Mouse (Mus musculus) urinary bladder, postnatal 4 days (tissue): ENCODE measurements around the gene Cadm2.

Experiments
- DNase-seq, 2 experiments: peaks; one replicate each; pipeline ENCODE4 v3.0.0; 2021 to 2022; ENCODE audit warnings: low spot score in 2 of 2

Cadm2 gene

DNA sequence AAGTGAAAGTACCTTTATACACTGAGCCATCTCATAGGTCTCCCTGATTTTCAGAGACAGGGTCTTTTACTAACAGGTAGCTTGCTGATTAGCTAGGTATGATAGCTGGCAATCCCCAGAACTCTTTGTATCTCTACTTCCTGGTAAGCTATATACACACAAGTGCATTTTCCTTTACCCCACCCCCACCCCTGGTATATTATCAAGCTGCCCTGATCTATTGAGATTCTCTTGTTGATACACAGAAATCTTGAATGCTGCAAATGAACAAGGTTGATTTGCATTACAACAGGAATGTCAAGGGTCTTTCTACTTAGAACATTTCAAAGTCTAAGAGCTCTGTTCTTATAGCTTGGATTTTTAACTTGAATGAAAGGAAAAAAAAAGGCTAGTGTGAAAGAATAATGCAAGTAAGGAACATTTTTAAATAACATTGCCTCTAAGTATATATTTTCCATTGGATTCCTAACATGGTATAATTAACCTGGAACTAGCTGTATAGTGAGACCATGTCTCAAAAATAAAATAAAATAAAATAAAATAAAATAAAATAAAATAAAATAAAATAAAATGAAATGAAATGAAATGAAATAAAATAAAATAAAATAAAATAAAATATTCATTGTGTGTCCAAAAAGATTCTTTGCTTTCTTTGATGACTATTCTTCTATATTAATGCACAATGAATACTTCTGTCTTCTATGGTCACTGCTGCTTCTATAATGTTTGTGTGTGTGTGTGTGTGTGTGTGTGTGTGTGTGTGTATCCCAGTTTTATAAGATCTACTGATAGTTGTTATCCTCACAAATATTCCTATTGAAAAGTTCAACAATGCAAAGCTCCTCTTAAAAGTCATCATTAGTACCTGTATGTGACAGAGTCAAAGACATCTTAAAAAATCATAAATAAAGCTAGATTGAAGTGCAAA is 858.9 kb downstream of the Cadm2 start:
- no peak for DNase-seq

DNA sequence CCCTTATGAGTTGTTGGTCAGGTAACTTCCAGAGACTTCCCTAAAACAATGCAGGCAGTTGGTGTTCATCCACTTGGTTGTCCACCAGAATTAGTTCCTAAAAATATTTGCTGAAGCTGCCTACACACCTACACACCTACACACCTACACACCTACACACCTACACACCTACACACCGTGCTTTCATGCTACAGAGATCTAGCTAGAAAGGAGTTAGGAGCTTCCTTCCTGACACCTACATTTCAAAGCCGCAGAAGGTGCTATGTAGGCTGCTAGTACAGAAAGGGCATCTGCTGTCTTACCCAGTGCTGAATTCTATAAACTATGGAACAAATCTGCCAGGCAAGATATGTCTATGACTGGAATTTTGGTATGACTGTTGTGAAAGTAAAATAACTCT is 872.2 kb downstream of the Cadm2 start:
- no peak for DNase-seq

DNA sequence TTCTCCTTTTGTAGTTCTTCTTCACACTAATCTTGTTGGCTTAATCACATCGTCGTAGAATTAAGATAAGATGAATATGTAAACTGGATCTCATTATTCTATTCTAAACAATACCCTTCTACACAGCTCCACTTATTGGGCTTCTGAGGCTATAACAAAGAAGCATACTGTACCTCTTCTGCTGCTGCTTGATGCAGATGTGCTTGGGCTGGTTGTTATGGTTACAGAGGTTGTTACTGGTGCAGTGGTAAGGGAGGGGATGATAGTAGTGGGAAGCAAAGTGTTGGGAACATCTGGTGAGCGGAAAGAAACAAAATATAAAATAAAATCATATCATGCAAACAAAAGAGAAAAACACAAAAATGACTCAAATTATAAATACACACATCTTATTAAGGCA is 889.5 kb downstream of the Cadm2 start:
- no peak for DNase-seq

DNA sequence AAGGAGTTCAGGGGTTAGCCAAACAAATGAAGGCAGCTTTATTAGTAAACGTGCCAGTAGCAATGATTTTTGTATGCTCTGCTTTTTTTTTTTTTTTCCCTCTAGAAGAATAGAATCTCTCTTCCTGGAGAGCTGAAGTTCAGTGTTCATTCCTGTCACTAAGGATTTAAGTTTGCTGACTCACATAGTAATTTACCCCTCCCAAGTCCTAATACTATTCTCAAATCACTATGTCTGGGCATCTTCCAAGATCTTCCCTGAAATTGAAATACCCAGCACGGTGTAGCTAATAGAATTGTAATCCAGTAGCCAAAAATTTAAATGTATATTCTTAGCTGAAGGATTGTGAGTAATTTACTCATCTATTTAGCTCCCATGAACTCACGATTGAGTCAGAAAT is 914.2 kb downstream of the Cadm2 start:
- DNase-seq, result no peak

DNA sequence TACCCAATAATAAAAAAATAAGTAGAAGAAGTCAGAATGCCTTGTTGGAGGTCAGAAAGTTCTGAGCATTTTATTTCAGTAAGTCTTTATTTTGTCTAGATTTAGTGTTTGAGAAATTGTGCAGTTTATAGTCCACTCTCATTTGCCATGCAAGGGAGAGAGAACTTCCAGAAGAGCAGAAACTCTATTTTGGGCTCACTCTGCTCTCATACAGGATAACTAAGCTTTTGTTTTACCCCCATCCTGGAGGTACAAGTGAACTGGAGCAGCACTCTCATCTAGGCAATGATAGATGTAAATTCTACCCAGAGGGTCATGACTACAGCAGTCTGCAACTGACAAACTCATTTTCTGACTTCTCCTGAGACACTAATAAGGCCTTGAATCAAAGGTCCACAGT is 925.9 kb downstream of the Cadm2 start:
- DNase-seq, result no peak

DNA sequence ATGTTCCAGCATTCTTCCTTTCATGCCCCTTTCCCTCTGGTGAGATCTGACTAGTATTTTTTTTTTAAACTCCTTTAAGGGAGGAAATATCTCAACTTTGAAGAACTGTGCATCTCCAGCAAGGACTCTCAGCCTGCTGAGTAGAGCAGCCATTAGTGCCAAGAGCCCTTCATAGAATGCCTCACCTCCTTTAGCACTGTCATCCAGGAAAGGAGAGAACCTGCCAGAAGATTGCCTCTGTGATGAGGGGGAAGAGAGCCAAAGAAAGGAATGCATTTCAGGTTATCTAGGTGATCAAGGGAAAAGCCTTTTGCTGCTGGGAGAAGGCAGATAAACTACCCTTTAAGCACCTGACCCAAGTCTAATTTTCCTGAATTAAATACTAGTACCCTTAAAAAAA is 943.5 kb downstream of the Cadm2 start:
- DNase-seq, result no peak

DNA sequence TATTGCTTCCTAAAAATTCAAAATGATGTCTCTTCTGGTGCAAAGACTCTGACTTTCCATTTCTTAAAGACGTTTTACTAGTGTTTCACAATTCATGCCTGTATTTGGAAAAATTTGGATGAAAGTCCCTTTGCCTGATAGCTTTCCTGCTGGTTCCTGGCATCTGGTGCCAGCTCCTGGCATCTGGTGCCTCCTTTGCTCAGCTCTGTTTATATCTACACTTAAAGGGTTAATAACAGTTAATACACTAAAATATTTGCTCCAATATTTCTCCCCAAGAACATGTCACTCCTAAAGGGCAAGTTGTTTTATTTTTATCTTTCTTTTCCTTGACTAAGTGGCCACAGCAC is 969.7 kb downstream of the Cadm2 start:
- no peak for DNase-seq

DNA sequence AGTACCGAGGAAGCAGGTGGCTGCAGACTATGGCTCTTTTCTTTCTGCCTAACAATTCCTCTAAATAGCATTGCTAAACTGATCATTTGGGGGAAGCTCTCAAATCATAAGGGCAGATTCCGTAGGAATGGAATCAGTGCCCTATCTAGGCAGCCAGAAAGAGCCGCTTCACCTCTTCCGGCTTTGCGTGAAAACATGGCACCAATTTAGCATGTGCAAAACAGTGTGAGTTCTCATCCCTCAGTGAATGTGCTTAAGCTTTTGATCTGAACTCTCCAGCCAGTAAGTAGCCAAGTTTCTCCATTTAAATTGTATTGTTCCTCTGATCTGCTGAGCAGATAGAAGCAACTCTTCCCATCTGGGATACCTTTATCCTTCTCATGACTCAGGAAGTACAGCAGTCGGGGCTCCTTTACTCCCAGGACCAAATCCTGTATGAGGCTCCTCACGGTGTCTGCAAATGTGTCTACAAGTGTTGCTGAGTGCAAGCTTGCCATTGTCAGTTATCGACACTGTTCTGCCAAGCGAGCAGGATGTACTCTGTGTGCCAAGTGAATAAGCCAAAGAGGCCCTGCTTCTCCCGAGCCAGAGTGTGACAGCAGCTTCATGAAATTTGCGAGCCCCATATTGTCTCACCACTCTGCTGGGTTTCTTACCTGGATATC is 970.2 kb downstream of the Cadm2 start:
- DNase-seq, result no peak

DNA sequence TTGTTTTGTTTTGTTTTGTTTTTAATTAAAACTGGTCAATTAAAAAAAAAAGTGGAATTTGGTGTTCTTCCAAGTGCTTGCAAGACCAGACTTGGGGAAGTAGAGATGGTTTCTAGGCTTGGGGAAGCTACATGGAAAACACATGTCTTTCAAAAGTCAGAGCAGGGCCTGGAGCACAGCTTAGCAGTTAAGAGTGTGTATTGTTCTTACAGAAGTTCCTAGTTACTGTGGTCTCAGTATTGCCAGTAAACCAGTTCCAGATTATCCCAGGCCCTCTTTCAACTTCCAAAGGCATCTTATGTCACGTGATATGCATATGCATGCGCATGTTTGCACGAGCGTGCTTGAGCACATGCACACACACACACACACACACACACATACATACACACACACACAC is 972.9 kb downstream of the Cadm2 start:
- DNase-seq, result no peak

DNA sequence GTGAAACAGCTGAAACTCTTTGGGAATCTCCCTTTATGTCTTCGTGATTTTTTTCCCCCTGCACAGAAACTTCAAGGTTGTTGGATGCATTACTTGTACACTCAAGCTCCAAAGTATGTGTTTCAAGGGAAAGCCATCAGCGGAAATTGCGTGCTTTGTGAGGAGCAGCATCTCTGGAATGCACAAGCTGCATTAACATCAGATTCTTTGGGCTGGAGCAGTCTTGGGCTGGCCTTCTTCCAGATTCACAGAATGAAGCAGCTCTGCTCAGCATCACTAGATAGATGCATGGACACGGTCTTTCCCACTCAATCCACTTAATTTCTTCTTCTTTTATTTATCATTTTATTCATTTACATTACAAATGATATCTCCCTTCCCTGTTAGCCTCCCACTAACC is 977.1 kb downstream of the Cadm2 start:
- no peak for DNase-seq

DNA sequence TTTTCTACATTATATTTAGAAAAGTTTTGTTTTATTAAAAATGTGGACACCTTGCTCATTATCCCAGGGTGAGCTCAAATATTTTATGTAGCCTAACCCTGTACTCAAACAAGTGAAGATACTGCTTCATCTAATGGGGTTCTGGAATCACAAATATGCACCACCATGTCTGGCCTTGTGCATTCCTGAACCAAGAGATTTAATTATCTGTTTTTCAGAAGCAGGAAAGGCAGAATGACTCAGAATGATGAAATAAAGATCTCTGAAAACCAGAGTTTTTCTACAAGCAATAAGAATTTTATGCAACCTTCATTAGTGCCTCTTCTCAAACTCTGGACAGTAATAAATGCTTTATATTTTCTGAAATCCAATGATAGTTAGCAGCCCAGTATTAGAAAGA is 993.2 kb downstream of the Cadm2 start:
- no peak for DNase-seq

DNA sequence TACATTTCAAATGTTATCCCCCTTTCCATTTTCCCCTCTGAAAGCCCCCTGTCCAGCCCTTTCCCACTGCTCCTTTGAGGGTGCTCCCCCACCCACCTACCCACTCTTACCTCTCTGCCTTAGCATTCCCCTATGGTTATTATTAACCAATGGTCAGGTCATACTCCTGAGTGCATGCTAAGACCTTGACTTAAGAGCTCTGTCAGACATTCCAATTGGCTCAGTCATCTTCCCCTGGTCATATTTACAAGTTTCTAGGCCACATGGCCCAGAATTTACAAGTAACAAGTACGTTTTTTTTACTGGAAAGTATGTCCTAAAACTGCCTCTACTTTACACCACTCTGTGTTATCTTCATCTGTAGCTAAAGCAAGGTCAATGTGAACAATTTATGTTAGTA is 998.3 kb downstream of the Cadm2 start:
- DNase-seq, result no peak

DNA sequence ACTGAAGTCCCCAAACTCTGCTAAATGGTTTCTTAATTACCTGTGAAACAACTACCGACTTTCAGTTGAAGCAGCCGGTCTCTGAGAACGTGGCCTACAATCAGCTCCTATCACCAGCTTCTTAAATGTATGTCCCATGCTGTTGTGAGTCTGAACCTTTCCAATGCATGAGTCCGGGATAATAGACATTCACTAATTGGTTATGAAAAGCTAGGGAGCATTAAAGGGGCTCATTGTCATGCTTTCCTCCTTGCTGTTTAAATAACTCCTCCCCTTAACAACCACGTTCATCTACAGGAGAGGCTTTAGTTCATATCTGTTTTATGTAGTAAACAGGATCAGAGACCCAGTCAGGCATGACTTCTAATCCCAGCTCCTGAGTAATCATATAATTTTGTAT is 1008.1 kb downstream of the Cadm2 start:
- no peak for DNase-seq
